Mouse (Mus musculus): Measurements from ENCODE around the gene Olfr635.
"Not testable (repeated sequence)": the region's sequence is repeated elsewhere in the genome, so short reads cannot be mapped to it uniquely, and the experiment has no call there.

The Olfr635 gene

GRCm38 (mm10) chr7:103970852-103971251, at the start of gene Olfr635:
TSS of gene Olfr635 (plus strand) at chr7:103971152.
- no peak for DNase-seq (ENCODE audit: low read depth, low spot score)

GRCm38 (mm10) chr7:103928525-103928924, 42.4 kb upstream of the Olfr635 start, which contains the start of gene Olfr631:
TSS of gene Olfr631 (plus strand) at chr7:103928825.
- no peak for DNase-seq (ENCODE audit: low read depth, low spot score)

- no peak for DNase-seq (ENCODE audit: low read depth, low spot score)
These were observed 36.7 kb upstream of the Olfr635 start, which contains the start of gene Olfr632 for GRCm38 (mm10) chr7:103934264-103934663. TSS of gene Olfr632 (plus strand) at chr7:103934347.

GRCm38 (mm10) chr7:103942730-103943129, 28.2 kb upstream of the Olfr635 start:
- peak; percentile 76 for DNase-seq (ENCODE audit: low read depth, low spot score)

- no peak for DNase-seq (ENCODE audit: low read depth, low spot score)
These were observed 26.8 kb upstream of the Olfr635 start, which contains the start of gene Olfr633 for GRCm38 (mm10) chr7:103944137-103944536. TSS of gene Olfr633 (plus strand) at chr7:103944437.

GRCm38 (mm10) chr7:103966873-103967272, 4.1 kb upstream of the Olfr635 start:
- not testable (repeated sequence) for DNase-seq (ENCODE audit: low read depth, low spot score)

GRCm38 (mm10) chr7:103971782-103972181, 830 bp downstream of the Olfr635 start:
- DNase-seq (ENCODE audit: low read depth, low spot score): no peak

GRCm38 (mm10) chr7:103998446-103998845, 27.5 kb downstream of the Olfr635 start, which contains the start of gene Olfr638:
TSS of gene Olfr638 (plus strand) at chr7:103998746.
- no peak for DNase-seq (ENCODE audit: low read depth, low spot score)

- DNase-seq (ENCODE audit: low read depth, low spot score): no peak
These were observed 28.2 kb downstream of the Olfr635 start for GRCm38 (mm10) chr7:103999124-103999523.

GRCm38 (mm10) chr7:104017203-104017602, 46.3 kb downstream of the Olfr635 start, which contains the start of gene Olfr639:
TSS of gene Olfr639 (minus strand) at chr7:104017303.
- DNase-seq (ENCODE audit: low read depth, low spot score): no peak

- DNase-seq (ENCODE audit: low read depth, low spot score): no peak
These were observed 48.0 kb downstream of the Olfr635 start for GRCm38 (mm10) chr7:104018953-104019352.

GRCm38 (mm10) chr7:104021651-104022050, 50.7 kb downstream of the Olfr635 start:
- DNase-seq (ENCODE audit: low read depth, low spot score): no peak

GRCm38 (mm10) chr7:104025473-104025872, 54.5 kb downstream of the Olfr635 start, which contains the start of gene Olfr640:
TSS of gene Olfr640 (minus strand) at chr7:104025573.
- no peak for DNase-seq (ENCODE audit: low read depth, low spot score)

- no peak for DNase-seq (ENCODE audit: low read depth, low spot score)
These were observed 56.0 kb downstream of the Olfr635 start for GRCm38 (mm10) chr7:104026978-104027377.

- no peak for DNase-seq (ENCODE audit: low read depth, low spot score)
These were observed 64.2 kb downstream of the Olfr635 start, which contains the start of gene Olfr641 for GRCm38 (mm10) chr7:104035145-104035544. TSS of gene Olfr641 (plus strand) at chr7:104035445.

Measured in mesoderm, embryonic 11.5 days (tissue).